Mouse (Mus musculus): Measurements from ENCODE around the gene Aoc1. TPM values are rescaled to one million over a fixed set of nuclear protein-coding genes. Genes with fewer than 3 reads are reported as not detected.
A peak's percentile ranks its signal among the peaks of the same experiment; 100 is the strongest.

Aoc1 gene
- polyA plus RNA-seq, 1 experiment from 2014 or later = 0.07 TPM

DNA sequence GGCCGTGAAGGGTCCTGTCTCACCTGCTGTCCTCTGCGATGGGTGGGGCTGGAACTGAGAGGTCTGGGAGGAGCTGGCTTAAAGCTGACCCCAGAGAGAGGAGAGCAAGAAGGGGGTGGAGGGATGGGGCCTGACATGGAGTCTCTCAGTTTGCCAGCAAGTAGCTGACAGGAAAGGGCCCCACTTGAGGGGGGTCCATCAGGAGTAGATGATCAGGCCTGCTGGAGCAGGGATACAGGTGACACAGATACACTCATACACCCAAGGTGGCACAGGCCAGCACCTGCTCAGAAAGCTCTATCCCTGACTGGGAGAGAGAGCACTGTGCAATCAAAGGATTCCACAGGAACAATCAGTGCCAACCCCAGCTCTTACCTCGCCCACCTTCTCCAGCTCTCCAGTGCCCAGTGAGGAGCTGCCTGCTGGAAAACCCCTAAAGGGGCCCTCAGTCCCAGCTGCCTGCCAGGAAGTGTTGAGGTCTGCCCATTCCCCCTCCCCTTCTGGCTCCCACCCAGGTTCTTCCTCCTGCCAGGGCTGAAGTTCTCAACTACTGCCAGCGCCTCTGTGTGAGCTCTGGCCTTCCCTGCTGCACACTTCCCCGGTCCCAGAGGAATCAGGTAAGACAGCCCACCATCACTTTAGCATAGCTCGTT lies 31.6 kb upstream of the Aoc1 start, which contains the start of gene Tmem176b:
Gene Tmem176b (minus strand): TSS at position 524 of the 653 bp plus-strand sequence.
- no peaks in the 10 kb centered on the region for H3K9me3 ChIP-seq
- H3K4me1 ChIP-seq = peaks cover 31% of the 10 kb centered on the region
- peak; percentile 84 for DNase-seq (ENCODE audit: low spot score)
- no peaks in the 10 kb centered on the region for H3K27me3 ChIP-seq (replicated peaks; ENCODE audit: low read depth, poor library complexity, severe bottlenecking)
- peak within 1 kb of the TSS; percentile 85 for H3K27ac ChIP-seq (replicated peaks)
- H3K36me3 ChIP-seq (replicated peaks) = peaks cover 9% of the 10 kb centered on the region; the same call in 1 of the 2 replicates
- peak within 1 kb of the TSS; percentile 54 for H3K4me3 ChIP-seq
- WGBS = 21% methylated on average over 6 of the region's 6 CpGs

DNA sequence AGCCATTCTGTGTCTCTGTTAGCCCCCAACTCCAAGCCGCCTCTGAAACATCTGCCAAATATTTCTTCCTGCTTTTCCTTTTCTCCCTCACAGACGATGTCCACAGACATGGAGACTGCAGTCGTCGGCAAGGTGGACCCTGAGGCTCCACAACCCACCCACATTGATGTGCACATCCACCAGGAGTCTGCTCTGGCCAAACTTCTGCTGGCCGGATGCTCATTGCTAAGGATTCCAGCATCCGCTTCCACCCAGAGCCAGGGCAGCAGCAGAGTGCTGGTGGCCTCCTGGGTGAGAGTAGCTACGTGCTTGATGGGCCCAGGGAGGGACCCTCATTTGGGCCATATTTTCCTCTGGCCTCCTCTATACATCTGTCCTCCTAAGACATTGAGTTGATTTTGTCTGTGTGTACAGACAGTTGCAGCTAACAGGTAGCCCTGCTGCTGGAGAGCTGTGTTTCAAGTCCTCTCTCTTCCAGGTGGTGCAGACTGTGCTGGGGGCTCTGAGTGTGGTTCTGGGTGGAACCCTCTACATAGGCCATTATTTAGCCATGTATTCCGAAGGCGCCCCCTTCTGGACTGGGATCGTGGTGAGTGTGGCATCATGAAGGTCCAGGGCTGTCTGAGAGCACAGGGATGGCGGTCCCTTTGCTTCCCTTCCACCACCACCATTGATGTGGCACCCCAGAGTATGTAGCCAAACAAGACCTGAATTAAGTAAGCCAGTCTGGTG lies 30.4 kb upstream of the Aoc1 start:
- Histone ChIP-seq H3K36me3 (replicated peaks) (peaks cover 9% of the 10 kb centered on the region; the same call in 1 of the 2 replicates), H3K4me1 (peaks cover 31% of the 10 kb centered on the region), H3K9me3 (no peaks in the 10 kb centered on the region), H3K4me3 (peak overlapping the region; percentile 54), H3K27me3 (replicated peaks; ENCODE audit: low read depth, poor library complexity, severe bottlenecking) (no peaks in the 10 kb centered on the region), H3K27ac (replicated peaks) (peak overlapping the region; percentile 85)
- DNase-seq (ENCODE audit: low spot score) = no peak
- WGBS = 77% methylated on average over 11 of the region's 11 CpGs

DNA sequence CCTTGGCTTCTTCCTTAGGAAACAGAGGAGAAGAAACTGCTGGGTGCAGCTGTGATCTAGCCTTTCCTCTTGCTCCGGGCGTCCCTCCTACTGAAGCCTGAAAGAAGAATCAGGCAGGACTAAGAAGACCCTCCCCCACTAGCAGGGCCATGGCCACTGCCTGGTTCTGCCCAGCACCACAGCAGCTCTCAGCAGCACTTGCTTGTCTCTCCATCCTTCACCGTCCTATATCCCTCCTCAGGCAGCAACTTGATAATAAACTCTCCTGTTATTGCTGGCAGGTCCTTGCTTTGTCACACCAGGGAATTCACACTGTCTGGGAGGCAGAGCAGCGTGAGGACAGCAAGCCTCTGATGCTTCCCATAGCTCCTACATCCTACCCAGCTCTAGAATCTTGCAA lies 27.6 kb upstream of the Aoc1 start:
- no peak overlapping the region for H3K27ac ChIP-seq (replicated peaks)
- WGBS = 64% methylated on average over 4 of the region's 4 CpGs
- peaks cover 6% of the 10 kb centered on the region; the same call in 1 of the 2 replicates for H3K36me3 ChIP-seq (replicated peaks)
- H3K9me3 ChIP-seq = no peaks in the 10 kb centered on the region
- no peak for DNase-seq (ENCODE audit: low spot score)
- no peaks in the 10 kb centered on the region for H3K27me3 ChIP-seq (replicated peaks; ENCODE audit: low read depth, poor library complexity, severe bottlenecking)
- no peak overlapping the region for H3K4me3 ChIP-seq
- peaks cover 25% of the 10 kb centered on the region for H3K4me1 ChIP-seq

DNA sequence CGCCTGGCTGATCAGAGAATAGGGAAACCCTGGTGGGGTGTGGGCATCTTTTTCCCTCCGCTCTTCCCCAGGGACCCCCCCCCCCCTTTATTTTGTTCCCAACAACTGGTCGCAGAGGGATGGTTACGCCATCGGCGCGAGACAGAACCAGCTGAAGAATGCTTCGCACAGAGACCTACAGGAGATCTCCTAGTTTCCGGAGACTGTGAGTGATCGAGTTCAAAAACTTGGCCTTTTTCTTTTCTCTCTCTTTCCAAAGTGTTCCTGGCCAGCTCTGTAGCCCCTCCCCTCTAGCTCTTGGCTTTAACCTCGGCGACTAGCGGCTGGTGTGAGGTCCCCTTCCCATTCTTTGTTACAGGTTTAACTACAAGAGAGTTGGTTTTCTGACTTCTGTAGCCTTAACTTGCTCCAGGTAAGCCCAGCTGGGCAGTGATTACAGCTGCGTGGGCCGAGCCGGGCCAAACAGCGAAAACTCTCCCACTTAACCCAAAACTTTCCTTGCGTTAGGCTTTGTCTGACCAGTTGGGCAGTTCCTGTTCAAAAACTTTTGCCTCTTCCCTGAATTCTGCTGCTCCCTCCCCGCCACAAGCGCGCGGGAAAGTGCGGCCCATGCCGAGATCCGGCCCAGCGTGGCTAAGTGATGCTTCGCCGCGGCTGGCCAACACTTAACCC lies 20.7 kb upstream of the Aoc1 start:
- Histone ChIP-seq H3K4me3 (peak overlapping the region; percentile 56), H3K27ac (replicated peaks) (peak overlapping the region; percentile 89), H3K4me1 (peaks cover 11% of the 10 kb centered on the region), H3K9me3 (no peaks in the 10 kb centered on the region), H3K27me3 (replicated peaks; ENCODE audit: low read depth, poor library complexity, severe bottlenecking) (no peaks in the 10 kb centered on the region), H3K36me3 (replicated peaks) (no peaks in the 10 kb centered on the region)
- DNase-seq (ENCODE audit: low spot score) = peak; percentile 80
- WGBS = under 1% methylated on average over 29 of the region's 29 CpGs

DNA sequence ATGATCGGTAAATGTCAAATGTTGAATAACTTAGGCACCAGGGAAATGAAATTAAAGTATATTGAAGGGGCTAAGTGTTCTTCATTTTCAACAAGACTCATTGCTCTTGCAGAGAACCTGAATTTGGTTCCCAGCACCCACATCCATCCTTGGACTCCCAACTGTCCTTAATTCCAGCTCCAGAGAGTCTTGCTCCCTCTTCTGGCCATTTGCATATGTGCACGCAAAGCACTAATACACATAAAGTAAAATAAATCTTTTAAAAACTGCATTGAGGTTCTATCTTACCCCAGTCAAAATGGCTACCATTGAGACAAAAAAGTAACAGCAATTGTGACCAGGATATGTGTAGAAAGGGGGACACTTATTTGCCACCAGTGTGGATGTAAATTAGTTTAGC lies 18.5 kb upstream of the Aoc1 start:
- Histone ChIP-seq H3K4me3 (no peak overlapping the region), H3K4me1 (peaks cover 11% of the 10 kb centered on the region), H3K27me3 (replicated peaks; ENCODE audit: low read depth, poor library complexity, severe bottlenecking) (no peaks in the 10 kb centered on the region; the same call in 1 of the 2 replicates), H3K36me3 (replicated peaks) (no peaks in the 10 kb centered on the region), H3K27ac (replicated peaks) (no peak overlapping the region), H3K9me3 (no peaks in the 10 kb centered on the region)
- 92% methylated on average over 2 of the region's 2 CpGs for WGBS
- no peak for DNase-seq (ENCODE audit: low spot score)

DNA sequence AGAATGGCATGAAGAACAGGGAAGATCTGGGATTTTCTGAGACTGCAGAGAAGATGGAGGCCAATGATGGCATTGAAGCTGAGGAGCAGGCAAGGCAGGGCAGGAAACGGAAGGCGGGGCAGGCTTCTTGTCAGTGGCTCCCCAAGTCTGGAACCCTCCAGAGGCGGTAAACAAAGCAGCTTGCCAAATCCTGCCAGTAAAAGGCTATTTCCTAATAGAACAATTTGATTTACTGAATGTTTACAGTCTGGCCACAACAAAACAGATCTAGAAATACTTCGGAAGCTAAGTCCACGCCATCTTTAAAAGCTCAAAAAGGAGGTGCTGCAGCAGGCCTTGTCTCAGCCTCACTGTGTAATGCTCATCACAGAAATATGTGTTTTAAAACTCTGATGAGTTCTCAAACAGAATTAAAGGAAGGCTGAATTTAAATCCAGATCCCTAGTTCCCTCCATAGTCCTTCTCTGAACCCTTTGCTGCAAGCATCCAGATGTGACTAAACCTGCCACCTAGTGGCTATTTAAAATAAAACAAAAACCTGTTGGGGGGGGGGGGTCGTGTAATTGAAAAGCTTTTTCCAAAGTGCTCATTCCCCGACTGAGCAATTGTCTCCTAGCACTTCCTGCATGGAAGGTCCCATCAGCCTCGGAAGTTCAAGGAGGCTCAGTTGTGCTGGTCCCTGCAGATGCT lies 14.9 kb upstream of the Aoc1 start:
- no peak for DNase-seq (ENCODE audit: low spot score)

DNA sequence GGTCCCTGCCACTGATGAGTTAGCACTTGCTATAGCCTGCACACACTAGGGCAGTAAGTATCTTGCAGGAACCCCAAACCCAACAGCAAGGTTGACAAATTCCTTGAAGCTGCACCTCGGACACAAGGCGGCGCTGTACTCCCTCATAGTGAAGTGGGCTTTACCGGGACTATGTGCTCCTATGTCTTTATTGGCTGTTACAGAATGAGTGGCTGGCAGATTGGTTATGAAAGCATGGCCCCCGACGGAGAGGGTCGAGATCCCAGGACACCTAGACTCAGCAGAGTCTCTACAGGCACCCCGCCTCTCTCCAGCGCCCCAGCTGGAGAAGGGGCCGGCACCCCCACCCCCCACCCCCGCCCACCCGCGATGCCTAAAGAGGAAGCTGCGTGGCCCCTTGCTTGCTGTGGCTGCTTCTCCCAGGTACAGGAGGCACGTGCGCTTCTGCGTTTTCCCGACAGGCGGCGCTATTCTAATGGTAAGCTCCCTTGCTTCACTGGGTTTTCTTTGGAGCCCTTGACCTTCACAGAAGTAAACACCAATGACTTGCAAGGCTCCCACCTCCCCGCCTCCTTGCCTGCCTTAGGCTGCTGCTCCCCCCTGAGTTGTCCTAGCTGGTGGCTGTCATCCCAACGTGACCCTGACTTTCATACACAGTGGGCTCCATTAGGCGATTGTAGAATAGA lies 12.4 kb upstream of the Aoc1 start:
- peak; percentile 68 for DNase-seq (ENCODE audit: low spot score)
- no peaks in the 10 kb centered on the region for H3K9me3 ChIP-seq
- WGBS = 11% methylated on average over 23 of the region's 23 CpGs
- peaks cover 6% of the 10 kb centered on the region; the same call in 1 of the 2 replicates for H3K27me3 ChIP-seq (replicated peaks; ENCODE audit: low read depth, poor library complexity, severe bottlenecking)
- no peak overlapping the region; the same call in 1 of the 2 replicates for H3K27ac ChIP-seq (replicated peaks)
- peaks cover 6% of the 10 kb centered on the region; the same call in 1 of the 2 replicates for H3K4me1 ChIP-seq
- peak overlapping the region; percentile 50 for H3K4me3 ChIP-seq
- H3K36me3 ChIP-seq (replicated peaks) = no peaks in the 10 kb centered on the region

More for the DNA sequence above, 14.9 kb upstream of the Aoc1 start:
- Histone ChIP-seq H3K27me3 (replicated peaks; ENCODE audit: low read depth, poor library complexity, severe bottlenecking) (no peaks in the 10 kb centered on the region; the same call in 1 of the 2 replicates), H3K4me3 (no peak overlapping the region), H3K27ac (replicated peaks) (no peak overlapping the region), H3K9me3 (no peaks in the 10 kb centered on the region), H3K4me1 (peaks cover 6% of the 10 kb centered on the region), H3K36me3 (replicated peaks) (no peaks in the 10 kb centered on the region)
- 51% methylated on average over 8 of the region's 8 CpGs for WGBS

DNA sequence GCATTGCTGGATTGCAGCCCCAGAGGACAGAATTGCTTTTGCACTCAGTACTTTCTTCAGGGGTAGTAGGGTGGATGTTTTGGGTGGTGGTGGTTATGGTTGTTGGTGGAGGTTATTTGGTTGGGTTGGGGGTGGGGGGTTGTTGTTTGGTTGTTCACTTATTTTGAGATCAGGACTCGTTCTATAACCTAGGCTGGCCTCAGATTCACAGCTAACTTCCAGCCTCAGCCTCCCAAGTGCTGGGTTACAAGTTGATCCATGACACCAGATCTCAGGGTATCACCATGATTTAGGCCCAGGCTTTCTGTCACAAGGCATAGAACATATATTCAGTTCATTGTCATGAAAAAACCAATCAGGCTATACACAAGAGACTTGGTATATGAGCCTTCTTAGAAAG lies 11.8 kb upstream of the Aoc1 start:
- peaks cover 6% of the 10 kb centered on the region; the same call in 1 of the 2 replicates for H3K4me1 ChIP-seq
- H3K36me3 ChIP-seq (replicated peaks) = no peaks in the 10 kb centered on the region
- H3K27ac ChIP-seq (replicated peaks) = no peak overlapping the region
- WGBS = 90% methylated on average over 1 of the region's 1 CpGs
- H3K27me3 ChIP-seq (replicated peaks; ENCODE audit: low read depth, poor library complexity, severe bottlenecking) = peaks cover 6% of the 10 kb centered on the region; the same call in 1 of the 2 replicates
- H3K9me3 ChIP-seq = no peaks in the 10 kb centered on the region
- H3K4me3 ChIP-seq = no peak overlapping the region
- DNase-seq (ENCODE audit: low spot score) = peak; percentile 0

DNA sequence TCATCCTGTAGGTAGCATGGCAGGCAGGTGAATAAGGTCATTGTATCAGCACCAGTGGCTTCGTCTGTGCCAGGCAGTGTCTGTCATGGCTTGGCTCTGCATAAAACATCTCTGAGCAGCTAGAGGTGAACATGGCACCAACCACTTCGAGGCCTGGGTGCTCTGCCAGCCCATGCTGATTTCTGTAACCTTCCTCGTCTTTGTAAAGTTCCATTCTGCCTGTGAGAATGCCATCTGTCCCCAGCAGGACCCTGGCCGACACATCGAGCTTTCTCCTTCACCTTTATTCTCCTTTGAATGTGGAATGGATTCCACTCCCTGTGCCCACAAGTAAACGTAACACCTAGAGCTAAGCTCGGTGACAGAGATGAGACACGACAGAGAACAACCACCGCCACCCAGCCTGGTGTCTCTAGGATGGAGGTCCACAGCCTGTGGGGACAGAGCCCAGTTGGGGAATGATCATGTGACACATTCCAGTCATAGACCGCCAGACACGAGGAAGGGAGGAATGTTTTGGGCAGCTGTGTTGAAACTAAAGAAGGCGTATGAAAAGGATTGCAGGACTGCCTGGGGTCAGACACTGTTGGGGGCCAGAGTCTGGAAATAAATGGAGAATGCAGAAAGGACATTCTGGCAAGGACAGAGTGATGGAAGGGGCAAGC lies 10.9 kb upstream of the Aoc1 start:
- Histone ChIP-seq H3K4me3 (no peak overlapping the region), H3K36me3 (replicated peaks) (no peaks in the 10 kb centered on the region), H3K27me3 (replicated peaks; ENCODE audit: low read depth, poor library complexity, severe bottlenecking) (peaks cover 6% of the 10 kb centered on the region; the same call in 1 of the 2 replicates), H3K27ac (replicated peaks) (no peak overlapping the region), H3K4me1 (peaks cover 6% of the 10 kb centered on the region; the same call in 1 of the 2 replicates), H3K9me3 (no peaks in the 10 kb centered on the region)
- peak; percentile 7 for DNase-seq (ENCODE audit: low spot score)
- 83% methylated on average over 12 of the region's 12 CpGs for WGBS

DNA sequence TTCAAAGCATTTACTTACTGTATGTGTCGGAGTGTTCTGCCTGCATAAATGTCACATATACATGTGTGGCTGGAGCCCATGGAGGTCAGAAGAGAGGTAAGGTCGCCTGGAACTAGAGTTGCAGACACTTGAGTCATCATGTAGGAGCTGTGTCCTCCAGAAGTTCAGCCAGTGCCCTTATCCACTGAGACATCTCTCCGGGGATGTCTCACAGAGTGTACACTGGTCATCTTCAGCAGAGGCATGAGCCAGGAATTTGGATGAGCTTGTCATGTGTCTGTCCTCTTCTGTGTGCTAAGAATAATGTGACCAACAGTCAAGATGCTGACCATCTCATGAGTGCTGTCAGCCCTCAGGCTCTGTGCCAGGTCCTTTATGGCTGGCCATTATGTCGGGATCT lies 9.9 kb upstream of the Aoc1 start:
- Histone ChIP-seq H3K36me3 (replicated peaks) (no peaks in the 10 kb centered on the region), H3K4me3 (no peak overlapping the region), H3K27me3 (replicated peaks; ENCODE audit: low read depth, poor library complexity, severe bottlenecking) (peaks cover 9% of the 10 kb centered on the region; the same call in 1 of the 2 replicates), H3K9me3 (no peaks in the 10 kb centered on the region), H3K27ac (replicated peaks) (no peak overlapping the region), H3K4me1 (peaks cover 11% of the 10 kb centered on the region; the same call in 1 of the 2 replicates)
- WGBS = 84% methylated on average over 4 of the region's 4 CpGs
- DNase-seq (ENCODE audit: low spot score) = no peak

DNA sequence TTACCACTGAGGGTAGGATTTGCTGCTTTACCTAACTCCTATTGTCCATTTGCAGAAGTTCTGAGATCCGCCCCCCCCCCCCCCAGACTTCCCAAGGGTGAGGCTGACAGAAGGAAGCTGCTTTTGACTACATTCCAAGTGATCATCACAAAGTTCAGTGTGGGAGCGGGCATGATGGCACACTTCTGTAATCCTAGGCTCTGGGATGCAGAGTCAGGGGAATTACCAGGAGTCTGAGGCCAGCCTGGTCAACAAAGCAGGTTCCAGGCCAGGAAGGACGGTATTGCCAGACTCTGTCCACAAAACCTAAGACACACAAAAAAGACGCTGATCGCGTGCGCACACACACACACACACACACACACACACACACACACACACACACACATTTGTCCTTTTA lies 9.2 kb upstream of the Aoc1 start:
- H3K27me3 ChIP-seq (replicated peaks; ENCODE audit: low read depth, poor library complexity, severe bottlenecking) = peaks cover 9% of the 10 kb centered on the region; the same call in 1 of the 2 replicates
- H3K4me3 ChIP-seq = no peak overlapping the region
- DNase-seq (ENCODE audit: low spot score) = no peak
- H3K4me1 ChIP-seq = peaks cover 11% of the 10 kb centered on the region; the same call in 1 of the 2 replicates
- H3K9me3 ChIP-seq = no peaks in the 10 kb centered on the region
- 86% methylated on average over 7 of the region's 7 CpGs for WGBS
- H3K36me3 ChIP-seq (replicated peaks) = no peaks in the 10 kb centered on the region
- H3K27ac ChIP-seq (replicated peaks) = no peak overlapping the region
